Mouse (Mus musculus) embryo, embryonic 11.5 days (tissue): Measurements from ENCODE around the gene Cfap97d2.

Experiments used
- DNase-seq: peaks from one replicate; pipeline ENCODE4 v3.0.0-alpha.2; 2012; ENCODE audit warnings: low read depth, low spot score

The Cfap97d2 gene

GRCm38 (mm10) chr8:13705668-13706067 is at the start of gene Cfap97d2:
TSS of gene Cfap97d2 (plus strand) at chr8:13705889.
- DNase-seq, result peak; percentile 64

GRCm38 (mm10) chr8:13657479-13657878 is 48.2 kb upstream of the Cfap97d2 start:
- no peak for DNase-seq

- no peak for DNase-seq
Measured at GRCm38 (mm10) chr8:13660323-13660722, 45.4 kb upstream of the Cfap97d2 start.

- no peak for DNase-seq
Measured at GRCm38 (mm10) chr8:13664711-13665210, 40.9 kb upstream of the Cfap97d2 start.

GRCm38 (mm10) chr8:13665538-13665937 is 40.2 kb upstream of the Cfap97d2 start:
- DNase-seq, result no peak

GRCm38 (mm10) chr8:13665944-13666343 is 39.7 kb upstream of the Cfap97d2 start:
- DNase-seq, result no peak

- no peak for DNase-seq
Measured at GRCm38 (mm10) chr8:13667917-13668316, 37.8 kb upstream of the Cfap97d2 start.

- DNase-seq, result no peak
Measured at GRCm38 (mm10) chr8:13668367-13668766, 37.3 kb upstream of the Cfap97d2 start.

- DNase-seq, result no peak
Measured at GRCm38 (mm10) chr8:13670011-13670471, 35.6 kb upstream of the Cfap97d2 start.

- DNase-seq, result no peak
Measured at GRCm38 (mm10) chr8:13671246-13672003, 34.3 kb upstream of the Cfap97d2 start.

GRCm38 (mm10) chr8:13673215-13673614 is 32.5 kb upstream of the Cfap97d2 start:
- DNase-seq, result no peak

- DNase-seq, result no peak
Measured at GRCm38 (mm10) chr8:13674294-13675010, 31.2 kb upstream of the Cfap97d2 start.

- DNase-seq, result no peak
Measured at GRCm38 (mm10) chr8:13675121-13675520, 30.6 kb upstream of the Cfap97d2 start.

- DNase-seq, result no peak
Measured at GRCm38 (mm10) chr8:13675524-13675923, 30.2 kb upstream of the Cfap97d2 start.

- no peak for DNase-seq
Measured at GRCm38 (mm10) chr8:13676302-13676700, 29.4 kb upstream of the Cfap97d2 start.

GRCm38 (mm10) chr8:13676701-13677412 is 28.8 kb upstream of the Cfap97d2 start:
- DNase-seq, result peak; percentile 37

- DNase-seq, result peak; percentile 90
Measured at GRCm38 (mm10) chr8:13677413-13677883, 28.2 kb upstream of the Cfap97d2 start, which contains the start of gene Rasa3. TSS of gene Rasa3 (minus strand) at chr8:13677603.

- DNase-seq, result no peak
Measured at GRCm38 (mm10) chr8:13678182-13678581, 27.5 kb upstream of the Cfap97d2 start.

- DNase-seq, result no peak
Measured at GRCm38 (mm10) chr8:13684131-13684530, 21.6 kb upstream of the Cfap97d2 start.

GRCm38 (mm10) chr8:13685674-13686314 is 19.9 kb upstream of the Cfap97d2 start:
- no peak for DNase-seq

GRCm38 (mm10) chr8:13686426-13686825 is 19.3 kb upstream of the Cfap97d2 start:
- DNase-seq, result no peak
